Mouse (Mus musculus): ENCODE data around the gene Rbm34. TPM values are rescaled to one million over a fixed set of nuclear protein-coding genes. Genes with fewer than 3 reads are reported as not detected.

Gene Rbm34
- polyA plus RNA-seq, 1 experiment from 2014 or later = 19.7 TPM

DNA sequence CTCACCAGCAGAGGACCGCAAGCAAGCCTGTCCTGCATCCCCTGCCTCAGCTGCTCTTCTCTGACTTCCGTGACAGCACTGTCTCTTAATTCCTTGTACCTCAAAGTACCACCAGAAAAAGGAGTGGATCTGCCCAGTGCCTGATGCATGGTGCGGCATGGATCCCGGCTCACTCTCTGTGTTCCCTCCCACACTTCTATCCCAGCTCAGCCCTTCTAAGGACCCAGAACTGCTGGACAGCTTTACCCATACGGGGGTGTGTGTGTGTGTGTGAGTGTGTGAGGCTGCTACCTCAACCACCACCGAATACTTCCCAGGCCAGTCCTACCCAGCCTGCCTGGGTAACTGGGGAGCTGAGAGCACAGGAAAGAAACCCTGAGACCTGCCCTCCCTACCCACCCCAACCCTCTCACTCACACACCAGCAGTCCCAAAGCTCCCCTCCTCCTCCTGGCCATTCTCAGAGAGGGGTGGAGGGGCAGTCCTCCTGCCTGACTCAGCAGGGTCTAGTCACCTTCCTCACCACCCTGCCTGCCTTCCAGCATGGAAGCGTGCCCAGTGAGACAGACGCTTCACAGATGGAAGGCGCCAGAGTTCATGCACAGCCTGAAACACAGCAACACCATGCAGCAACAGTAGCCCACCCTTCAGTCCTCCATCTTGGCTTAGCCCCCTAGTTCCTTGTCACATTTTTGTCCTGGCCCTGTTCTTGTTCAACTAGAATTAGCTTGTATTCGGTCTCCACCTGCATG, 41.9 kb downstream of the Rbm34 start:
- no peaks in the 10 kb centered on the region for H3K9me3 ChIP-seq (replicated peaks; ENCODE audit: control insufficient read depth, low read length)
- peak; percentile 27; the same call in 1 of the 2 replicates for ATAC-seq
- no peak overlapping the region for H3K4me2 ChIP-seq (ENCODE audit: low read length)
- WGBS = 91% methylated on average over 10 of the region's 10 CpGs
- H3K36me3 ChIP-seq (ENCODE audit: control insufficient read depth, insufficient read depth, low read length) = peaks cover 36% of the 10 kb centered on the region
- H3K9ac ChIP-seq (ENCODE audit: low read length) = no peak overlapping the region
- no peak overlapping the region for H3K4me3 ChIP-seq (ENCODE audit: low read depth, low read length)
- no peaks in the 10 kb centered on the region for H3K27me3 ChIP-seq (replicated peaks; ENCODE audit: control insufficient read depth, insufficient read depth, low read length)
- H3K4me1 ChIP-seq (ENCODE audit: control insufficient read depth, insufficient read depth, low read length) = no peaks in the 10 kb centered on the region
- no peak overlapping the region for H3K27ac ChIP-seq (ENCODE audit: low read depth, low read length)
- DNase-seq (ENCODE audit: low spot score) = no peak

DNA sequence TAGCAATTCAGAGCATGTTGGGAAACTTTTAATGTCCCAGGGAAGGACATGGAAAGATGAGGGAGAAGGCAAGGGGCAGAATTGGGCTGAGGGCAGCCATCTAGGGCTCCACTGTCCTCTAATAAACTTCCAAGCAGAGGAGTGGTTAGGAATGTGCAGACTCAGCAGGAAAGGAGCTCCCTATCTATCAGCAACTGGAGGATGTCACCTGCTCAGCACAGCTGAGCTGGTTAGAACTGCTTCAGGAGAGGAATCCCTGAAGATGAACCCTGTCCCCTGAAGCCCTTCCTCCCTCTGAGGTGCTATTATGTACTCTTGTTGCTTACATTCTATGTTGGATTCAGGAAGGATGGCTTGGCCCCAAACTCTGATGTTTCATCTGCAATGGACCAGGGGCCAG, 42.8 kb downstream of the Rbm34 start:
- no peak for DNase-seq (ENCODE audit: low spot score)
- Histone ChIP-seq H3K4me3 (ENCODE audit: low read depth, low read length) (no peak overlapping the region), H3K4me1 (ENCODE audit: control insufficient read depth, insufficient read depth, low read length) (no peaks in the 10 kb centered on the region), H3K9ac (ENCODE audit: low read length) (no peak overlapping the region), H3K9me3 (replicated peaks; ENCODE audit: control insufficient read depth, low read length) (no peaks in the 10 kb centered on the region), H3K4me2 (ENCODE audit: low read length) (no peak overlapping the region), H3K27me3 (replicated peaks; ENCODE audit: control insufficient read depth, insufficient read depth, low read length) (no peaks in the 10 kb centered on the region), H3K36me3 (ENCODE audit: control insufficient read depth, insufficient read depth, low read length) (peaks cover 27% of the 10 kb centered on the region), H3K27ac (ENCODE audit: low read depth, low read length) (no peak overlapping the region)
- ATAC-seq = no peak

DNA sequence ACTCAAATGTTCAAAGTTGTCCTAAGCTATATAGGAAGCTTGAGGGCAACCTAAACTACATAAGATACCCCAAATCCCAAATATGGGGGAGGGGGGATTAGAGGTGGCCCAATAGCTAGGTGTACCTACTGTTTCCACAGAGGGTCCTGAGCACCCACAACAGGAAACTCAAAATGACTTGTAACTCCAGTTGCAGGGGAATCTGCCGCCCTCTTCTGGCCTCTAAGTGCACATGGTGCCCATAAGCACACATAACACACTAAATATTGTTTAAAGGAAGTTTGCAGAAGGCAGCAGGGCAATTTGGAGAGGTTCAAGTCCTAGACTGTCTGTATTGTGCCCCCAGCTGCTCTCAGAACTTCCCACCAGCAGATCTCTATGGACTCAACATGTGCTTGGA, 43.8 kb downstream of the Rbm34 start:
- WGBS = 58% methylated on average over 1 of the region's 1 CpGs

DNA sequence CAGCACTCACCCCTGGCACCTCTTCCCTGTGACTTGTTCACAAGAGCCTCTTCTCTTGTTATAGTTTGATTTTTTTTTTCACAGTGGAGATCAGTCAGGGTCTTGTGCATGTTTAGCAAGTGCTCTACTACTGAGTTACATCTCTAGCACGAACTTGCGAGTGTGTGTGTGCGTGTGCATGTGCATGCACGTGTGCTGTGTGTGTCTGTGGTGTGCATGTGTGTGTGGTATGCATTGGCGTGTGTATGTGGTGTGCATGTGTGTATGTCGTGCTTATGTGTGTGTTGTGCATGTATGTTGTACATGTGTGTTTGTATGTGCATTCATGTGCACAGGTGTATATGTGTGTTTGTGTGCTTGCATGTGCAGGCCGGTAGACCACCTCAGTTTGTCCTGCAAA, 47.9 kb downstream of the Rbm34 start:
- ATAC-seq (no peak), DNase-seq (ENCODE audit: low spot score) (no peak)
- WGBS = 96% methylated on average over 7 of the region's 7 CpGs
- H3K27ac ChIP-seq (ENCODE audit: low read depth, low read length) = no peak overlapping the region
- H3K9ac ChIP-seq (ENCODE audit: low read length) = no peak overlapping the region
- H3K4me1 ChIP-seq (ENCODE audit: control insufficient read depth, insufficient read depth, low read length) = no peaks in the 10 kb centered on the region
- no peak overlapping the region for H3K4me2 ChIP-seq (ENCODE audit: low read length)
- no peaks in the 10 kb centered on the region for H3K36me3 ChIP-seq (ENCODE audit: control insufficient read depth, insufficient read depth, low read length)
- no peaks in the 10 kb centered on the region for H3K9me3 ChIP-seq (replicated peaks; ENCODE audit: control insufficient read depth, low read length)
- no peaks in the 10 kb centered on the region for H3K27me3 ChIP-seq (replicated peaks; ENCODE audit: control insufficient read depth, insufficient read depth, low read length)
- H3K4me3 ChIP-seq (ENCODE audit: low read depth, low read length) = no peak overlapping the region

More for the DNA sequence above, 43.8 kb downstream of the Rbm34 start:
- no peaks in the 10 kb centered on the region for H3K27me3 ChIP-seq (replicated peaks; ENCODE audit: control insufficient read depth, insufficient read depth, low read length)
- ATAC-seq = no peak
- H3K4me1 ChIP-seq (ENCODE audit: control insufficient read depth, insufficient read depth, low read length) = no peaks in the 10 kb centered on the region
- H3K36me3 ChIP-seq (ENCODE audit: control insufficient read depth, insufficient read depth, low read length) = peaks cover 18% of the 10 kb centered on the region
- H3K4me2 ChIP-seq (ENCODE audit: low read length) = no peak overlapping the region
- no peak for DNase-seq (ENCODE audit: low spot score)
- no peak overlapping the region for H3K4me3 ChIP-seq (ENCODE audit: low read depth, low read length)
- no peaks in the 10 kb centered on the region for H3K9me3 ChIP-seq (replicated peaks; ENCODE audit: control insufficient read depth, low read length)
- H3K27ac ChIP-seq (ENCODE audit: low read depth, low read length) = no peak overlapping the region
- no peak overlapping the region for H3K9ac ChIP-seq (ENCODE audit: low read length)

DNA sequence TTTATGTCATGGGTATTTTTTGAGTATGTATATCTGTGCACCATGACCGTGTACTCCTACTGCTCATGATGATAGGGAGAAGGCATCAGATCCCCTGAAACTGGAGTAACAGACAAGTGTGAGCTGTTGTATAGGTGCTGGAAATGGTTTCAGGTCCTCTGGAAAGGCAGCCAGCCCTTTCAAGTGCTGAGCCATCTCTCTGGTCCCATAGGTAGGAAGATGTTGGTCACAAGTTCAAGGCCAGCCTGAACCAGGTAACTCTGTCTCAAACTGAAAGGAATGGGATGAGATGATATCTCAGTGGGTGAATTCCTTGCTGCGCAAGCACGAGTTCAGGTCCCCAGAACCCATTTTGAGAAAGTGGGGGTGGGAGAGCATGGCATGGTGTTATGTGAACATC, 49.4 kb downstream of the Rbm34 start:
- Histone ChIP-seq H3K9me3 (replicated peaks; ENCODE audit: control insufficient read depth, low read length) (no peaks in the 10 kb centered on the region), H3K27me3 (replicated peaks; ENCODE audit: control insufficient read depth, insufficient read depth, low read length) (no peaks in the 10 kb centered on the region), H3K4me2 (ENCODE audit: low read length) (no peak overlapping the region), H3K27ac (ENCODE audit: low read depth, low read length) (no peak overlapping the region), H3K9ac (ENCODE audit: low read length) (no peak overlapping the region), H3K4me3 (ENCODE audit: low read depth, low read length) (no peak overlapping the region), H3K36me3 (ENCODE audit: control insufficient read depth, insufficient read depth, low read length) (no peaks in the 10 kb centered on the region), H3K4me1 (ENCODE audit: control insufficient read depth, insufficient read depth, low read length) (no peaks in the 10 kb centered on the region)
- peak; percentile 25; the same call in 1 of the 2 replicates for ATAC-seq
- no peak for DNase-seq (ENCODE audit: low spot score)
- WGBS = 92% methylated on average over 3 of the region's 3 CpGs

DNA sequence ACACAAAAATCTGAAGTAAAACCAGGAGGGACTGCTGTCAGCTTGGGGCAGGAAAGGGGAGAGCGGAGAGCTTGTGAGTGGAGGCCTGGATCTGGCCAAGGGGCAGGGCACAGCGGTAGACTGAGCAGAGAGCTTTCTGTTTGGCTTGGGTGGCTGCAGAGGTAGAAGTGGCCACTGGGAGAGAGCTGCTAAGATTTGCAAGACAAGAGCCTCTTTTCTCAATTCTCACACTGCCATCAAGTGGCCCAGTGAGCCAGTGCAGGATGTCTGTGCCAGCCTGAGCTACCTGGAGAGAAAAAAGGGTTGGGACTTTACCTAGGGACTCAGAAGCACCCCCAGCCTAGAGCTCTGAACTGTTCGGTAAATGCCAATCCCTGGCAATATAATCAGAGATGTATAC, 50.0 kb downstream of the Rbm34 start:
- DNase-seq (ENCODE audit: low spot score) (peak; percentile 91), ATAC-seq (peak; percentile 90)
- H3K27me3 ChIP-seq (replicated peaks; ENCODE audit: control insufficient read depth, insufficient read depth, low read length) = no peaks in the 10 kb centered on the region
- H3K4me1 ChIP-seq (ENCODE audit: control insufficient read depth, insufficient read depth, low read length) = no peaks in the 10 kb centered on the region
- H3K27ac ChIP-seq (ENCODE audit: low read depth, low read length) = no peak overlapping the region
- H3K4me2 ChIP-seq (ENCODE audit: low read length) = no peak overlapping the region
- no peak overlapping the region for H3K9ac ChIP-seq (ENCODE audit: low read length)
- 21% methylated on average over 3 of the region's 3 CpGs for WGBS
- H3K36me3 ChIP-seq (ENCODE audit: control insufficient read depth, insufficient read depth, low read length) = no peaks in the 10 kb centered on the region
- H3K9me3 ChIP-seq (replicated peaks; ENCODE audit: control insufficient read depth, low read length) = no peaks in the 10 kb centered on the region
- H3K4me3 ChIP-seq (ENCODE audit: low read depth, low read length) = no peak overlapping the region

DNA sequence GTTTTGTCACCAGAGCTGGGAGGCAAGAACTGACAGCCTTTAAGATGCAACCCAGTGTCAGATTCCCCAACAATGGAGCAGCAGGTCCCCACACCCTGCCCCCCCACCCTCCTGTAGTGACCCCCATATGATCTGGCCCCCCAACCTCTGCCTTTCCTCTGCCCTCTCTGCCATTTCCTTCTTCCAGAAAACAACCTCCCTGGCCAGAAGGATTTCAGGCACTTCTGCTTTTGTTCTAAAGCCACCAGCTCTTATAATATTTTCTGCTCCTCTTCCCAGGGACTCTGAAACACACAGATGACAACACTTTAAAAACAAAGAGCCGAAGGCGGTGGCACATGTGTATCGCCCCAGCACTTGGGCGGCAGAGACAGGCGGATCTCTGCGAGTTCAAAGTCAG, 50.5 kb downstream of the Rbm34 start:
- Histone ChIP-seq H3K27me3 (replicated peaks; ENCODE audit: control insufficient read depth, insufficient read depth, low read length) (no peaks in the 10 kb centered on the region), H3K4me2 (ENCODE audit: low read length) (no peak overlapping the region), H3K9me3 (replicated peaks; ENCODE audit: control insufficient read depth, low read length) (no peaks in the 10 kb centered on the region), H3K36me3 (ENCODE audit: control insufficient read depth, insufficient read depth, low read length) (no peaks in the 10 kb centered on the region), H3K4me1 (ENCODE audit: control insufficient read depth, insufficient read depth, low read length) (no peaks in the 10 kb centered on the region), H3K9ac (ENCODE audit: low read length) (no peak overlapping the region), H3K4me3 (ENCODE audit: low read depth, low read length) (no peak overlapping the region), H3K27ac (ENCODE audit: low read depth, low read length) (no peak overlapping the region)
- 86% methylated on average over 6 of the region's 6 CpGs for WGBS
- DNase-seq (ENCODE audit: low spot score) (no peak), ATAC-seq (no peak)

DNA sequence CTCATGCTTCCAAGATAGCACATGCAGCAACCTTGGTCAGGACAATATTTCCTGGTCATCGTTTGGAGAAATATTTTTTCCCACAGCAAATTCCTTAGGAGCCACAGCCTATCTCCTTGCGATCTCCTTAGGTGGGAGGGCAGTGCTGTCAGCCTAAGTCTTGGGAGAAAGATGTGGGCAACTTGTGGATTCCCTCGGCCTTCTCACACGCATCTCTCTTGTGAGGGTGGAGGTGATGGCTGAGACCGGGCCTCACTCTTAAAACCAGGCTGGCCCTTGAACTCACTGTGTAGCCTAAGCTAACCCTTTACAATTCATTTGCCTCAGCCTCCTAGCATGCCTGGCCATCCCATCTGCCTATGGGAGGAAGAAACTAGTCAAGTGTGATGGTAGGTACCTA, 51.2 kb downstream of the Rbm34 start:
- no peak for DNase-seq (ENCODE audit: low spot score)
- WGBS = 93% methylated on average over 5 of the region's 5 CpGs
- no peaks in the 10 kb centered on the region for H3K36me3 ChIP-seq (ENCODE audit: control insufficient read depth, insufficient read depth, low read length)
- no peaks in the 10 kb centered on the region for H3K4me1 ChIP-seq (ENCODE audit: control insufficient read depth, insufficient read depth, low read length)
- no peaks in the 10 kb centered on the region for H3K9me3 ChIP-seq (replicated peaks; ENCODE audit: control insufficient read depth, low read length)
- no peak overlapping the region for H3K9ac ChIP-seq (ENCODE audit: low read length)
- no peaks in the 10 kb centered on the region for H3K27me3 ChIP-seq (replicated peaks; ENCODE audit: control insufficient read depth, insufficient read depth, low read length)
- H3K4me2 ChIP-seq (ENCODE audit: low read length) = no peak overlapping the region
- H3K4me3 ChIP-seq (ENCODE audit: low read depth, low read length) = no peak overlapping the region
- ATAC-seq = no peak
- H3K27ac ChIP-seq (ENCODE audit: low read depth, low read length) = no peak overlapping the region

DNA sequence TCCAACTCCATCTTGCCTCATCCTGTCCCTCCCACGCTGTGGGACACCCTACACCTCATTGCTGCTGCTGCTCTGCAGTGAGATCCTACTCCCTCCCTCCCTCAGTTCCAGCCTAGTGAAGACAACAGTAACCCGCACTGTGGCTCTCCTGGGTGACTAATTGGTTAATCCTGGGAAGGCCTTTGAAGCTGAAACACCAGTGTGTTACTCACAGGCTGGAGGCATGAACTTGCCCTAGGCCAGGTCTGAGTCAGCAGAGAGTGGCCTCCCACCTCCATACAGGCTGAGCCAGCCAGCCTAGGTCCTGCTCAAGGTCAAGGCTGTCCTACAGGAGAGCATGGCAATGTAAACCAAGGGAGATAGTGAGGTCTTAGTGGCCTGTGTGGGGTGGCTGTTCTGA, 51.6 kb downstream of the Rbm34 start:
- Histone ChIP-seq H3K27ac (ENCODE audit: low read depth, low read length) (no peak overlapping the region), H3K4me1 (ENCODE audit: control insufficient read depth, insufficient read depth, low read length) (no peaks in the 10 kb centered on the region), H3K36me3 (ENCODE audit: control insufficient read depth, insufficient read depth, low read length) (no peaks in the 10 kb centered on the region), H3K9ac (ENCODE audit: low read length) (no peak overlapping the region), H3K4me2 (ENCODE audit: low read length) (no peak overlapping the region), H3K9me3 (replicated peaks; ENCODE audit: control insufficient read depth, low read length) (no peaks in the 10 kb centered on the region), H3K27me3 (replicated peaks; ENCODE audit: control insufficient read depth, insufficient read depth, low read length) (no peaks in the 10 kb centered on the region), H3K4me3 (ENCODE audit: low read depth, low read length) (no peak overlapping the region)
- 56% methylated on average over 2 of the region's 2 CpGs for WGBS
- ATAC-seq (no peak), DNase-seq (ENCODE audit: low spot score) (no peak)

All from forebrain, embryonic 14.5 days (tissue).